Mouse (Mus musculus) G1E (cell line): ENCODE data around the gene Bcdin3d. TPM values are rescaled to one million over a fixed set of nuclear protein-coding genes. Genes with fewer than 3 reads are reported as not detected.

ENCODE experiments used
- ATAC-seq: 2 replicates; pipeline ENCODE4 v1.8.0; 2016; ENCODE audit warnings: mild to moderate bottlenecking; ENCODE audit not compliant: insufficient number of reproducible peaks, poor library complexity, low FRiP score, severe bottlenecking; ENCODE audit errors: extremely low read depth
- DNase-seq: peaks from one replicate; pipeline ENCODE4 v3.0.0; 2012; ENCODE audit warnings: low spot score
- H3K27me3 ChIP-seq: 2 replicates; pipeline ENCODE4 v1.6.1; 2012; ENCODE audit warnings: mild to moderate bottlenecking, low read length, inconsistent platforms; ENCODE audit not compliant: insufficient read depth
- H3K36me3 ChIP-seq: replicated peaks from 2 replicates; pipeline ENCODE3; 2012; ENCODE audit warnings: mild to moderate bottlenecking, inconsistent platforms
- H3K4me1 ChIP-seq: 2 replicates; pipeline ENCODE4 v1.6.1; 2012; ENCODE audit warnings: low read depth, low read length, inconsistent platforms, mixed read lengths; ENCODE audit not compliant: insufficient read depth
- H3K4me3 ChIP-seq: 2 replicates; pipeline ENCODE4 v1.5.1; 2012; ENCODE audit warnings: low read depth, mild to moderate bottlenecking, inconsistent platforms, low read length, moderate library complexity, mixed read lengths
- H3K9me3 ChIP-seq: replicated peaks from 2 replicates; pipeline ENCODE4 v1.6.1; 2012; ENCODE audit warnings: inconsistent platforms
- CTCF ChIP-seq: IDR thresholded peaks from 2 replicates; pipeline ENCODE4 v1.5.1; 2012; ENCODE audit warnings: low read depth, low read length, inconsistent platforms, mixed read lengths
- GATA1 ChIP-seq: IDR thresholded peaks from 2 replicates; pipeline ENCODE4 v1.6.1; 2012; ENCODE audit warnings: borderline replicate concordance, low read length, inconsistent platforms, mixed read lengths
- GATA2 ChIP-seq: IDR thresholded peaks from 2 replicates; pipeline ENCODE4 v1.6.1; 2012; ENCODE audit warnings: low read depth, low read length, inconsistent platforms, borderline replicate concordance
- POLR2AphosphoS5 ChIP-seq: IDR thresholded peaks from 2 replicates; pipeline ENCODE4 v1.6.1; 2012; ENCODE audit warnings: low read depth, low read length, inconsistent platforms; ENCODE audit not compliant: insufficient replicate concordance
- TAL1 ChIP-seq: conservative IDR thresholded peaks from 2 replicates; pipeline ENCODE4 v1.6.1; 2012; ENCODE audit warnings: low read depth, low read length, inconsistent platforms, mixed read lengths
- polyA plus RNA-seq: library from polyadenylated mRNA; stranded (reverse); fragments of >175 nt; gene quantifications from 2 replicates; pipeline ENCODE4 v1.2.3, GENCODE M21; 2012
- total RNA-seq, 2 experiments: library from RNA; stranded (forward) in 1 of 2; stranded (reverse) in 1 of 2; fragments of 200-1000 nt in 1 of 2; fragments of >200 nt in 1 of 2; fragmentation: Nextera tagmentation in 1 of 2; gene quantifications; 2 replicates each; pipeline ENCODE4 v1.2.3; 2014 to 2017

Gene Bcdin3d
- total and polyA plus RNA-seq, 3 experiments: 8.6 to 13.2 (median 10.0) TPM

GRCm38 (mm10) chr15:99510621-99511020 lies 36.1 kb upstream of the Bcdin3d start:
- Histone ChIP-seq H3K9me3 (no peaks in the 10 kb centered on the region), H3K36me3 (no peaks in the 10 kb centered on the region), H3K4me3 (no peak overlapping the region), H3K27me3 (peaks cover 25% of the 10 kb centered on the region; the same call in 1 of the 2 replicates), H3K4me1 (no peaks in the 10 kb centered on the region)
- TF ChIP-seq POLR2AphosphoS5 (no peak), TAL1 (no peak), GATA1 (no peak), CTCF (no peak), GATA2 (no peak)
- no peak for DNase-seq
- ATAC-seq: no peak

- ATAC-seq (no peak), DNase-seq (no peak)
- Histone ChIP-seq H3K27me3 (peaks cover 24% of the 10 kb centered on the region; the same call in 1 of the 2 replicates), H3K36me3 (no peaks in the 10 kb centered on the region), H3K4me1 (no peaks in the 10 kb centered on the region), H3K4me3 (no peak overlapping the region), H3K9me3 (no peaks in the 10 kb centered on the region)
- TF ChIP-seq CTCF: no peak
- no peak for TF ChIP-seq TAL1
- no peak for TF ChIP-seq GATA1
- TF ChIP-seq GATA2: no peak
- TF ChIP-seq POLR2AphosphoS5: no peak
These were observed 35.3 kb upstream of the Bcdin3d start for GRCm38 (mm10) chr15:99509840-99510239.

- H3K4me3 ChIP-seq: no peak overlapping the region
- no peaks in the 10 kb centered on the region for H3K4me1 ChIP-seq
- no peaks in the 10 kb centered on the region for H3K36me3 ChIP-seq
- H3K27me3 ChIP-seq: peaks cover 11% of the 10 kb centered on the region; the same call in 1 of the 2 replicates
- TF ChIP-seq CTCF (no peak), GATA2 (no peak)
- DNase-seq (no peak), ATAC-seq (no peak)
- no peaks in the 10 kb centered on the region for H3K9me3 ChIP-seq
These were observed 31.0 kb upstream of the Bcdin3d start for GRCm38 (mm10) chr15:99505324-99506095.

GRCm38 (mm10) chr15:99503256-99503655 lies 28.7 kb upstream of the Bcdin3d start:
- H3K4me3 ChIP-seq: no peak overlapping the region
- no peaks in the 10 kb centered on the region for H3K4me1 ChIP-seq
- H3K36me3 ChIP-seq: no peaks in the 10 kb centered on the region
- no peaks in the 10 kb centered on the region for H3K9me3 ChIP-seq
- ATAC-seq: no peak
- peaks cover 8% of the 10 kb centered on the region; the same call in 1 of the 2 replicates for H3K27me3 ChIP-seq
- TF ChIP-seq TAL1 (no peak), GATA1 (no peak), GATA2 (no peak), POLR2AphosphoS5 (no peak), CTCF (no peak)
- DNase-seq: no peak

GRCm38 (mm10) chr15:99502311-99502831 lies 27.8 kb upstream of the Bcdin3d start:
- DNase-seq (no peak), ATAC-seq (no peak)
- no peaks in the 10 kb centered on the region for H3K9me3 ChIP-seq
- peaks cover 5% of the 10 kb centered on the region for H3K27me3 ChIP-seq
- no peaks in the 10 kb centered on the region for H3K36me3 ChIP-seq
- no peak overlapping the region for H3K4me3 ChIP-seq
- TF ChIP-seq GATA2 (no peak), TAL1 (no peak), GATA1 (no peak), CTCF (no peak), POLR2AphosphoS5 (no peak)
- no peaks in the 10 kb centered on the region for H3K4me1 ChIP-seq

GRCm38 (mm10) chr15:99501292-99502260 lies 27.0 kb upstream of the Bcdin3d start:
- H3K27me3 ChIP-seq: peaks cover 5% of the 10 kb centered on the region
- TF ChIP-seq CTCF: no peak
- no peak for TF ChIP-seq GATA1
- TF ChIP-seq GATA2: no peak
- TF ChIP-seq POLR2AphosphoS5: no peak
- no peak for TF ChIP-seq TAL1
- no peaks in the 10 kb centered on the region for H3K4me1 ChIP-seq
- ATAC-seq (no peak), DNase-seq (no peak)
- H3K4me3 ChIP-seq: no peak overlapping the region
- H3K36me3 ChIP-seq: no peaks in the 10 kb centered on the region
- H3K9me3 ChIP-seq: no peaks in the 10 kb centered on the region
